Mouse (Mus musculus) thymus, adult 2 months (tissue): ENCODE measurements around the gene Fbxo33.

Experiments used
- CTCF ChIP-seq: fragments of 200-500 bp; IDR thresholded peaks from 2 replicates; pipeline ENCODE4 v1.5.1; 2012; ENCODE audit warnings: mild to moderate bottlenecking, control low read depth, low read length, moderate library complexity, borderline replicate concordance; ENCODE audit not compliant: control insufficient read depth, poor library complexity, insufficient read depth; ENCODE audit errors: extremely low read depth
- POLR2A ChIP-seq: fragments of 200-500 bp; IDR thresholded peaks from 2 replicates; pipeline ENCODE4 v1.6.1; 2012; ENCODE audit warnings: mild to moderate bottlenecking, low read length, control low read depth, moderate library complexity; ENCODE audit not compliant: control insufficient read depth, poor library complexity, insufficient read depth; ENCODE audit errors: extremely low read depth

DNA sequence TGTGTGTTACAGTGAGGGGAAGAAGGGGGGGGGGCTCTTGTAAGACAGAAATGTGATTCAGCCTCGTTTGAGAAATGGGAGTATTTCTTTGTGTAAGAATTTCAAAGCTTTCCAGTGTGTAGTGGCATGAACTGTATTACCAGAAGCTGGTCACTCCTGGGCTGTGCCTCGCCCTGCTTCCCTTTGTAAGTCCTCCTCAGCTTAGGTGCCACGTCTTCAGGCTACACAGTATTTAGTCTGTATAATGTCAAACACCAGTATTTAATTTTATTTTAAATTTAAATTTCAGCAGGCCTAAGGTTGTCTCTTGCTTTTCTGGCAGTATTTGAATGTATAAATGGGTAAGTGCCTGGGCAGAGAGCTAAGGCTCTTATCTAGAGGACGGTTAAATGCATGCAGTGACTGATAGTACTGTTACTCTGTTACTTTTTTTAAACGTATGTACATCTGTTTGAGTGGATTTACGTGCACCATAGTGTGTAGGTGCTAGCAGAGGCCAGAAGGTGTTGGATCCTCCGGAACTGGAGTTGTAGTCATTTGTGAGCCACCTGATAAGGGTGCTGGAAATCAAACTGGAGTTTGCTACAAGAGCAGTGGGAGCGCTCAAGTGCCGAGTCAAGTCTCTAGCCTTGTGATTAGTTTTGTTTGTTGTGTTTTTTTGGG is 25.1 kb downstream of the Fbxo33 start:
- no peak for TF ChIP-seq POLR2A
- no peak for TF ChIP-seq CTCF
